Mouse (Mus musculus): ENCODE results near the gene Hist1h3f.

The Hist1h3f gene

GRCm38 (mm10) chr13:23543965-23544786 lies at the start of gene Hist1h3f:
TSS of gene Hist1h3f (plus strand) at chr13:23544052.
- peak; percentile 83 for DNase-seq

GRCm38 (mm10) chr13:23495526-23495925 lies 48.3 kb upstream of the Hist1h3f start:
- no peak for DNase-seq

- peak; percentile 32 for DNase-seq
Measured at GRCm38 (mm10) chr13:23497656-23498321, 46.1 kb upstream of the Hist1h3f start.

- DNase-seq: no peak
Measured at GRCm38 (mm10) chr13:23498653-23499052, 45.2 kb upstream of the Hist1h3f start.

- DNase-seq: no peak
Measured at GRCm38 (mm10) chr13:23499943-23500342, 43.9 kb upstream of the Hist1h3f start.

- peak; percentile 82 for DNase-seq
Measured at GRCm38 (mm10) chr13:23500424-23501200, 43.2 kb upstream of the Hist1h3f start.

- DNase-seq: no peak
Measured at GRCm38 (mm10) chr13:23501511-23501910, 42.3 kb upstream of the Hist1h3f start.

GRCm38 (mm10) chr13:23502031-23502567 lies 41.8 kb upstream of the Hist1h3f start:
- DNase-seq: no peak

- DNase-seq: no peak
Measured at GRCm38 (mm10) chr13:23502916-23503315, 40.9 kb upstream of the Hist1h3f start.

- peak; percentile 41 for DNase-seq
Measured at GRCm38 (mm10) chr13:23503797-23504196, 40.1 kb upstream of the Hist1h3f start.

- no peak for DNase-seq
Measured at GRCm38 (mm10) chr13:23505662-23506345, 38.0 kb upstream of the Hist1h3f start.

GRCm38 (mm10) chr13:23506351-23506750 lies 37.5 kb upstream of the Hist1h3f start:
- no peak for DNase-seq

- DNase-seq: no peak
Measured at GRCm38 (mm10) chr13:23506819-23507515, 36.9 kb upstream of the Hist1h3f start.

- DNase-seq: no peak
Measured at GRCm38 (mm10) chr13:23510127-23510526, 33.7 kb upstream of the Hist1h3f start.

- DNase-seq: no peak
Measured at GRCm38 (mm10) chr13:23513517-23513916, 30.3 kb upstream of the Hist1h3f start.

GRCm38 (mm10) chr13:23515281-23515680 lies 28.6 kb upstream of the Hist1h3f start:
- no peak for DNase-seq

GRCm38 (mm10) chr13:23515826-23516620 lies 27.8 kb upstream of the Hist1h3f start:
- DNase-seq: no peak

GRCm38 (mm10) chr13:23516822-23517602 lies 26.8 kb upstream of the Hist1h3f start:
- DNase-seq: peak; percentile 66

- peak; percentile 91 for DNase-seq
Measured at GRCm38 (mm10) chr13:23517603-23518294, 26.1 kb upstream of the Hist1h3f start.

GRCm38 (mm10) chr13:23518295-23518603 lies 25.6 kb upstream of the Hist1h3f start:
- DNase-seq: no peak

Measured in right cerebral cortex, adult 18-20 months (tissue).